Mouse (Mus musculus) limb, embryonic 13.5 days (tissue): Measurements from ENCODE around the gene Vps41. TPM values are rescaled to one million over a fixed set of nuclear protein-coding genes. Genes with fewer than 3 reads are reported as not detected.

Experiments used
- ATAC-seq: fragments of 200-750 bp; cut with Nextera tagmentation; 2 replicates; pipeline ENCODE4 v1.8.0; 2017; ENCODE audit warnings: low read depth, moderate number of reproducible peaks, moderate TSS enrichment; ENCODE audit not compliant: low FRiP score
- H3K27ac ChIP-seq: fragments of 300-500 bp; sonication (generic); 2 replicates; pipeline ENCODE4 v1.5.1; 2015; ENCODE audit warnings: inconsistent platforms, mild to moderate bottlenecking, moderate library complexity
- H3K27me3 ChIP-seq: fragments of 300-500 bp; sonication (generic); 2 replicates; pipeline ENCODE4 v1.6.1; 2015; ENCODE audit warnings: mild to moderate bottlenecking, inconsistent platforms
- H3K36me3 ChIP-seq: fragments of 300-500 bp; sonication (generic); 2 replicates; pipeline ENCODE4 v1.6.1; 2015; ENCODE audit warnings: inconsistent platforms, mild to moderate bottlenecking, moderate library complexity
- H3K4me1 ChIP-seq: fragments of 300-500 bp; sonication (generic); 2 replicates; pipeline ENCODE4 v1.6.1; 2015; ENCODE audit warnings: inconsistent platforms
- H3K4me2 ChIP-seq: fragments of 300-500 bp; sonication (generic); replicated peaks from 2 replicates; pipeline ENCODE4 v1.6.1; 2015; ENCODE audit warnings: inconsistent platforms, mild to moderate bottlenecking, moderate library complexity
- H3K4me3 ChIP-seq: fragments of 300-500 bp; sonication (generic); 2 replicates; pipeline ENCODE4 v1.5.1; 2015; ENCODE audit warnings: moderate library complexity, mild to moderate bottlenecking, inconsistent platforms
- H3K9ac ChIP-seq: fragments of 300-500 bp; sonication (generic); 2 replicates; pipeline ENCODE4 v1.6.1; 2015; ENCODE audit warnings: mild to moderate bottlenecking, inconsistent platforms
- H3K9me3 ChIP-seq: fragments of 300-500 bp; sonication (generic); 2 replicates; pipeline ENCODE4 v1.6.1; 2016; ENCODE audit warnings: inconsistent platforms
- WGBS: fragments of 180-500 bp; shearing (Covaris S2); methylation state at CpG from one replicate; pipeline ENCODE4 v1.1.7; 2015; 5-methylcytosine and 5-hydroxymethylcytosine counted together
- polyA plus RNA-seq: library from polyadenylated mRNA; unstranded; fragments of >200 nt; fragmentation: Nextera tagmentation; extraction: Ambion mirVana; gene quantifications from 2 replicates; pipeline ENCODE4 v1.2.1, GENCODE M21; 2015

The Vps41 gene
- polyA plus RNA-seq, 1 experiment from 2014 or later = 71.0 TPM

DNA sequence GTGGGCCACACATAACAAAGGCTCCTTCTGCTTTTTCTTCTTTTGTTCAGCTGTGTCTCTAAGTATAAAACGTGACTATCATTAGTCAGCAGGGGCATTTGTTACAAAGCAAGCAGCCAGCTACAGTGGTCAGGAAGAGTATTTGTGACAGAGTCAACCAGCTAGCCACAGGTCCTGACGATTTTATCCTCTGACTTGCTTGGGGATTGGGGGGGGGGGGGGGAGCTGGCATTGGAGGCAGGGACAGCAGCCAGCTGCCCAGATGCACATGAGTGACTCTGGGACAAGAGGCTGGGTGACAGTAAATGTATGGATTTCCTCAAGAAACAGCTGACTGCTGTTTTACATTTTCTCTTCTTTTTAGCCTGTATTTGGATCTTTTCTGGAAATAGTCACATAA, 50.8 kb downstream of the Vps41 start:
- 45% methylated on average over 2 of the region's 2 CpGs for WGBS
- H3K9me3 ChIP-seq = no peaks in the 10 kb centered on the region
- H3K4me3 ChIP-seq = no peak overlapping the region
- H3K27ac ChIP-seq = no peak overlapping the region
- no peaks in the 10 kb centered on the region for H3K4me1 ChIP-seq
- ATAC-seq = no peak
- no peak overlapping the region for H3K4me2 ChIP-seq
- H3K36me3 ChIP-seq = no peaks in the 10 kb centered on the region
- H3K27me3 ChIP-seq = no peaks in the 10 kb centered on the region
- no peak overlapping the region for H3K9ac ChIP-seq

DNA sequence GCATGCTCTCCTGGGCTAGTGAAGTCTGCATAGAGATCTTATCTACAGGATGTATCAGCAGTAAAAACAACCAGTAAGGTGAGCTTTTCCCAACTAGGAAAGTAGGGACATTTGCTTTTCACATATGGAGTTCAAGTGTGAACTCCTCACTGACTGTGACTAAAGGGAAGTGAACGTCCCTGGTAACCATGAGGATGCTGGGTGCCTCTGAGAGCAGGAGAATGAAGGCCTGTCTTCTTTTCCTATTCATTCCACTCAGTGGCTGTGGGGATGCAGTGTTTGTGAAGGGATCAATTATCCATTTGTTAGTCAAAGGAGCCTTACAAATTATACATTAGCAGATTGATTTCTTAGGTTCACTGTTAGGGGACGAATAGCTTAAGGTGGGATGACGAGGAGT, 51.4 kb downstream of the Vps41 start:
- no peaks in the 10 kb centered on the region for H3K36me3 ChIP-seq
- no peak overlapping the region for H3K27ac ChIP-seq
- no peak overlapping the region for H3K9ac ChIP-seq
- no peaks in the 10 kb centered on the region for H3K27me3 ChIP-seq
- H3K4me2 ChIP-seq = no peak overlapping the region
- WGBS = 65% methylated on average over 3 of the region's 3 CpGs
- no peak overlapping the region for H3K4me3 ChIP-seq
- no peaks in the 10 kb centered on the region for H3K9me3 ChIP-seq
- no peak for ATAC-seq
- peaks cover 4% of the 10 kb centered on the region for H3K4me1 ChIP-seq

DNA sequence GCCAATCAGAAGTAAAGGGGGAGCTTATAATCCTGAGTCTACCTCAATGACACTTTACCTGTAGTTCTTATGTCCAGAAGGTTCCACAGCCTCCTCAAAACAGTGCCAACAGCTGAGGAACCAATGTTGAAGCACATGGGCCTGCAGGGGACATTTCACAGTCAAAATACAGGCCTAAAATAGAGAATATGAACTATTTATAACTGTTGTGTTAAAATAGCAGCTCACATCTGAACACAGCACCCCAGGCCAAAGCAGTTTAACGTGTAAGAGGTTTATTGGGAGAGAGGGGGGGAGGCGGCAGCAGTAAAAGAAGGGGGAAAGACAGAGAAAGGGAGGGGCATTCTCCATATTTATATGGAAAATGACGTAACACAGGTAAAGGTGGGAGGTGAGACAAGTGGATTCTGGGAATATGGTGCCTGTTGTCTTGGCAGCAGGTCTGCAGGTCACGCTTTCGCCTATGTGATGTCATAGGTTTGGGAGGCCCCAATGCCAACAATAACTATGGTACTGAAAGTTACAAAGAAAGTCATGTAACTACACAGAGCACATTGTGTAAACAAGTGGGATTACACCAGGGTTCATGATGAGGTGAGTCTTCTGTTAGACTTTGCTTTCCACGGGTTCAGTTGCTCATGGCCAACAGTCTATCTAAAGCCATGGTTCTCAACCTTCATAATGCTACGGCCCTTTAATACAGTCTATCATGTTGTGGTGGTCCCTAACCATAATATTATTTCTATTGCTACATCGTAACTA, 56.5 kb downstream of the Vps41 start:
- no peaks in the 10 kb centered on the region for H3K9me3 ChIP-seq
- H3K27me3 ChIP-seq = no peaks in the 10 kb centered on the region
- H3K4me1 ChIP-seq = peaks cover 5% of the 10 kb centered on the region
- H3K9ac ChIP-seq = no peak overlapping the region
- H3K4me3 ChIP-seq = no peak overlapping the region
- H3K27ac ChIP-seq = no peak overlapping the region; the same call in 1 of the 2 replicates
- H3K36me3 ChIP-seq = no peaks in the 10 kb centered on the region
- 83% methylated on average over 8 of the region's 8 CpGs for WGBS
- no peak overlapping the region for H3K4me2 ChIP-seq
- ATAC-seq = no peak

DNA sequence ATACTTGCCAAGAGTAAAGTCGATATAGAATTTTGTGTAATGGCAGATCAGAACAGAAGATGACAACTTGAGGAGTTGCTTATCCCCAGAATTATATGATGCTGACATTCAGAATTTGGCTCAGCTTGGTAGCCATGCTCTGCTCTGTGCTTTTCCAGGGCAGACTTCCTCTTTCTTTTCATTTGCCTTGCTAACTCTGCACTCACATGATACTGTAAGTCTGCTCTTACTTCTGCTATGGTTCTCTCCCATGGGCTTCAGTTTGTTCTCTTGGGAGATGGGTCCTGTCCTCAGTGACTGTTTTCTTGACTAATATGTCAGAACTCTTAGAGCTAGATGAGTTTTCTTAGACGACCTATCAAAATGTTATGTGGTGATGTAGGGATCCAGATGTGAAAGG, 64.2 kb downstream of the Vps41 start:
- Histone ChIP-seq H3K9ac (no peak overlapping the region), H3K4me2 (no peak overlapping the region), H3K27me3 (no peaks in the 10 kb centered on the region), H3K27ac (no peak overlapping the region), H3K4me3 (no peak overlapping the region), H3K36me3 (no peaks in the 10 kb centered on the region), H3K4me1 (no peaks in the 10 kb centered on the region), H3K9me3 (no peaks in the 10 kb centered on the region)
- no peak for ATAC-seq
- WGBS = 74% methylated on average over 2 of the region's 2 CpGs

DNA sequence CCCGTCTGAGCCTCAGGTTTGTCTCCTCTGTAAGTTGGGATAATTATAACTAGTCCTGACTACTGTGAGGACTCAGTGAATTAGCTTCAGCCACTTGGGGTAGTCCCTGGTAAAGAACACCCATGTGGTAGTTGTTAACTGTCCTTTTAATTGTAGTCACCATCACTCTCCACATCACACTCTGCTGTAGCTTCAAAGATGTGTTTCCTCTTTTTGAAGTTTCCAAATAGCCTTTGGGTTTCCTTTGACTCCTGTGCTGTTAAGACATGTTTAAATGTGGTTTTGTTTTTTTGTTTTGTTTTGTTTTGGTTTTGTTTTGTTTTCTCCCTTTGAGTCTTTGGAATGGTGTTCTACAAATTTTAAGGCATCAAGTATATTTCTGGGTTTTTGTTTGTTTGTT, 68.6 kb downstream of the Vps41 start:
- Histone ChIP-seq H3K4me1 (peaks cover 15% of the 10 kb centered on the region), H3K36me3 (no peaks in the 10 kb centered on the region), H3K4me3 (no peak overlapping the region), H3K9me3 (no peaks in the 10 kb centered on the region), H3K27me3 (no peaks in the 10 kb centered on the region), H3K4me2 (no peak overlapping the region), H3K9ac (no peak overlapping the region), H3K27ac (no peak overlapping the region)
- 19% methylated on average over 1 of the region's 1 CpGs for WGBS
- ATAC-seq = no peak

DNA sequence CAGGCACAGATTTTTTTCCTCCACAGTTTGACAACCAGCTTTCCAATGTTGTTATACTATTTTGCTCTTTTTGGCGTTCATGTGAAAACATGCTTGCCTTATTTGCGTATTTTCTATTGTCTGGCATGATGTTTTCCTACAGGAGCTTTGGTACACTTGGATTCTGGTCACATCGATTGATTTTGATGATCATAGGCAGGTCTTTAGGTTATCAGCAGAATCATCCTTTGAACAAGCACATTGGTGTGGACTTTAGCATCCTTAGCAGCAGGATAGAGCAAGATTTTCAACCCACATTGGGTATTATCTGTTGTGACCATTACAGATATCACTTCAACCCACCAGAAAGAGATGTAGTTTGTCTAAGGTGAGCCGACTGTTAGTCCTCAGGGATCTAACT, 71.0 kb downstream of the Vps41 start:
- Histone ChIP-seq H3K27ac (no peak overlapping the region), H3K9ac (no peak overlapping the region), H3K9me3 (no peaks in the 10 kb centered on the region), H3K4me3 (no peak overlapping the region), H3K27me3 (no peaks in the 10 kb centered on the region), H3K4me2 (no peak overlapping the region), H3K4me1 (peaks cover 18% of the 10 kb centered on the region), H3K36me3 (no peaks in the 10 kb centered on the region)
- no peak for ATAC-seq
- 88% methylated on average over 4 of the region's 4 CpGs for WGBS

DNA sequence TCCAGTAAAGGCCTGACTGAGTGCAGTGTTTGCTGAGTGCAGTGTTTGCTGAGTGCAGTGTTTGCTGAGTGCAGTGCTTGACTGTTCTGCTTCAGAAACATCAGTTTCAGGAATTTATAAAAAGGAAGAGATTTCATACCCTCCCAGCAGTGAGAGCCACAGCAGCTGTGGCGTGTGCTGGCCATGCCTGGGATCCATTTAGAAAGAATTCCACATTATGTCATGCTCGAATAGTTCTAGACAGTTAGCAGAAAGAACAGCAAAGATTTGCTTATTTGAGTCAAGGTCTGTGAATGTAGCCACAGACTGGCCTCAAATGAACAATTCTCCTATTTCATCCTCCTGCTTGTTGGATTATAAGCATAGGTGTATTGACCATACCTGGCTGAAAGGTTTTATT, 71.6 kb downstream of the Vps41 start:
- WGBS = 35% methylated on average over 2 of the region's 2 CpGs
- no peak for ATAC-seq
- H3K4me3 ChIP-seq = no peak overlapping the region

DNA sequence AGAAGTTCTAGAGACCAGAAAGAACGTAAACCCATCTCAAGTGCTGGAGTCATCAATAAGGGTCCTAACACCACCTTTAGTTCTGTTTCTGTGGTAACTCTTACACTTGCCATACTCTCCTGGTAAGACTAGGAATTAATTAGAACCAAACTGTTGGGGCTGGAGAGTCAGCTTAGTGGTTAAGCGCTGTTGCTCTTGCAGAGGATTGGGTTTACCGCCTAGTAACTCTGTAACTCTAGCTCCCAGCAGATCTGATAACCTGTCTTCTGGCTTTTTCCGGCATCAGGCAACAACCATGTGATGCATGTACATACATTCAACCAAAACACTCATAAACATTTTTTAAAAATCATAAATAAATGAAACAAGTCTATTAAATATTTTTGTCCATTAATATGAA, 72.6 kb downstream of the Vps41 start:
- Histone ChIP-seq H3K4me3 (no peak overlapping the region), H3K36me3 (no peaks in the 10 kb centered on the region), H3K27ac (0 out of 2 replicates have a peak overlapping the region, but pooled peaks have one; percentile 28), H3K4me1 (peaks cover 18% of the 10 kb centered on the region), H3K27me3 (no peaks in the 10 kb centered on the region), H3K9ac (no peak overlapping the region), H3K9me3 (no peaks in the 10 kb centered on the region), H3K4me2 (no peak overlapping the region)
- 75% methylated on average over 4 of the region's 4 CpGs for WGBS
- no peak for ATAC-seq

More for the DNA sequence above, 71.6 kb downstream of the Vps41 start:
- Histone ChIP-seq H3K27ac (no peak overlapping the region), H3K36me3 (no peaks in the 10 kb centered on the region), H3K4me2 (no peak overlapping the region), H3K27me3 (no peaks in the 10 kb centered on the region), H3K9ac (no peak overlapping the region), H3K4me1 (peaks cover 18% of the 10 kb centered on the region), H3K9me3 (no peaks in the 10 kb centered on the region)

DNA sequence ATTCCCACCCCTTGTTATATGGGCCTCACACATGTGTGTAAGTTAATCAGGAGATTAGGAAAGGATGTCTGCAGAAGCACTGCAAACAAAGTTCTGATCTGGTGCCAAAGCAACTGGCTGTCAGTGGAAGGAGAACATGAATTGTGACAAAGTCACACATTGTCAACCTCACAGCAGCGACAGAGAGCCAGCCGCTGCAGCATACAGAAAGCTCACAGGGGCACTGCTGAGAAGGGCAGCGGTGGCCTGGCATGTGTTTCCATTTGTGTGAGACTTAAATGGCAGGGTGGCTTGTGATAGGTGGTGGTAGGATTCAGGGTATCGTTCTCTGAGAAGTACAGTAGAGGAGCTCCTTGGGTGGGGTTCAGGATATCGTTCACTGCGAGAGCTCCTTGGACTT, 73.0 kb downstream of the Vps41 start:
- Histone ChIP-seq H3K9ac (no peak overlapping the region), H3K27me3 (no peaks in the 10 kb centered on the region), H3K36me3 (no peaks in the 10 kb centered on the region), H3K4me2 (no peak overlapping the region), H3K27ac (no peak overlapping the region), H3K4me1 (peaks cover 18% of the 10 kb centered on the region), H3K4me3 (no peak overlapping the region), H3K9me3 (no peaks in the 10 kb centered on the region)
- WGBS = 81% methylated on average over 6 of the region's 6 CpGs
- no peak for ATAC-seq

DNA sequence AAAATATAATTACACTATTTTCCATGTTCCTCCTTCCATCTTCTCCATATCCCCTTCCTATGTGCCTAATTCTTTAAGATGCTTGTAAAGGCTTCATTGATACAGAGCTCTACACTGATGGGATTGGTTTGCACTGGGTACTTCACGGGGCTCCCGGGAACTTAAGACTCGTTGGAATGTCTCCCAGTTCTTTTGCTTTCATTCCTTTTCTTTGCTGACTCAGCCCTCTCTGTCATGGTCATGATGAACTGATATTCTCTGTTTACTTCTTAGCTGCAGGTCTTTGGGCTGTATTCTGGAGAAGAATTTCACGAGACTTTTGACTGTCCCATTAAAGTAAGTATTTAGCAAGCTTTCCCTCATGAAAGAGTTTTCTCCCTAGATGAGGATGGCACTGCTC, 74.2 kb downstream of the Vps41 start:
- no peaks in the 10 kb centered on the region for H3K36me3 ChIP-seq
- ATAC-seq = no peak
- H3K4me1 ChIP-seq = peaks cover 18% of the 10 kb centered on the region
- no peak overlapping the region for H3K4me3 ChIP-seq
- H3K9ac ChIP-seq = no peak overlapping the region
- H3K9me3 ChIP-seq = no peaks in the 10 kb centered on the region
- no peak overlapping the region for H3K4me2 ChIP-seq
- WGBS = 59% methylated on average over 4 of the region's 4 CpGs
- no peaks in the 10 kb centered on the region for H3K27me3 ChIP-seq
- H3K27ac ChIP-seq = no peak overlapping the region

DNA sequence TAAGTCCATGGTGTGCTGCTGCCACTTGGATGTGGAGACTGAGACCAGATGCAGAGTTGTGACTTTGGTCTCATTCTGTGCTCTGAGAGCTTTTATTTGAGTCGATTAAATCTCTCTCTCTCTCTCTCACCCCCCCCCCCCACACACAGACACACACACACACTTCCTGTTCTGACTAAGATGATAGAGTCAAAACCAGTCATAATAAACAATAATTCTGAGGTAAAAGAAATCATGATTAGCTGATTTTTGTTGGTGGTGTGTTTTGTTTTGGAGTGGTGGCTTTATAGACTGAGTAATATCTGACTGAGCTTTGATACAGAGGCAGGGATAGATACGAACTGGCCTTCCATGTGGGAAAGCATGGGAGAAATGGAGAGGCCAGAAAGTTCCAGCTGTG, 74.6 kb downstream of the Vps41 start:
- no peak overlapping the region for H3K9ac ChIP-seq
- peaks cover 18% of the 10 kb centered on the region for H3K4me1 ChIP-seq
- H3K36me3 ChIP-seq = no peaks in the 10 kb centered on the region
- no peak overlapping the region for H3K27ac ChIP-seq
- ATAC-seq = no peak
- no peak overlapping the region for H3K4me2 ChIP-seq
- WGBS = 85% methylated on average over 2 of the region's 2 CpGs
- no peaks in the 10 kb centered on the region for H3K27me3 ChIP-seq
- H3K4me3 ChIP-seq = no peak overlapping the region
- H3K9me3 ChIP-seq = no peaks in the 10 kb centered on the region

DNA sequence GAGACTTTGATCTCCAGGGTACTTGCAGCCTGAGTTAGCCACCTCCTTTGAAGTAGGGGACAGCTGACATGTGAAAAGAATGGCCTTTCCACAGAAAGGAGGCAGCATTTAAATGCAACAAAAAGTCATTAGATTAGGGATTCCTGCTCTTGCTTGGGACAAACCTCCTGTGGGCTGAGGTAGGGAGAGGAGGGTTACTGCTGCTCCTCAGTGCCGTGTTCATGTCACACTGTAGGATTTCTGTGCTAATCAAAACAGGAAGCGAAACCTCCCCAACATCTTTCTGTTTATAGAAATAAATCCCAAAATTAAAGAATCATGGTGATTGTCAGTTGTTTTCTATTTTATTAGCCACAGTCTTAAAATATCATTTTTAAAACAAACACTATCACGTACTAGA, 77.4 kb downstream of the Vps41 start:
- H3K4me2 ChIP-seq = no peak overlapping the region
- peaks cover 8% of the 10 kb centered on the region for H3K4me1 ChIP-seq
- no peaks in the 10 kb centered on the region for H3K9me3 ChIP-seq
- H3K27me3 ChIP-seq = no peaks in the 10 kb centered on the region
- H3K9ac ChIP-seq = no peak overlapping the region
- ATAC-seq = no peak
- no peak overlapping the region for H3K4me3 ChIP-seq
- 62% methylated on average over 3 of the region's 3 CpGs for WGBS
- H3K27ac ChIP-seq = no peak overlapping the region
- H3K36me3 ChIP-seq = no peaks in the 10 kb centered on the region

DNA sequence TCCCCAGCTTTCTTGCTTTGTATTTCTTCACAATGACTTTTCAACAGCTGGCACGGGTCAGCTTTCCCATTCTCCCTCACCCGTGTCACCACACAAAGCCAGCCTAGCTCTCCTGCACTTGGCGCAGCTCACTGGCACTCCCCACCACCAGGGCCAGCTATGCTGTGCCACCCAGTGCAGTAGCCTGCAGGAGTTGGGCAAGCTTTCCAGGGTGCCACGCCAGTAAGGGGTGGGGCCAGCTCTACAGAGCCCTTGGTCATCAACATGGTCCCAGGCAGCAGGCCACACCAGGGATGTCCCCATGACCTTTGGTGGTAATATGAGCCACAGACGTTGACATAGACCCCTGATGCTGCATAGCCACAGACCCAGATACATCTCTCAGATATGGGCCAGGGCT, 80.5 kb downstream of the Vps41 start:
- no peaks in the 10 kb centered on the region for H3K9me3 ChIP-seq
- H3K27ac ChIP-seq = no peak overlapping the region
- H3K9ac ChIP-seq = no peak overlapping the region
- H3K4me2 ChIP-seq = no peak overlapping the region
- no peaks in the 10 kb centered on the region for H3K27me3 ChIP-seq
- no peak for ATAC-seq
- no peak overlapping the region for H3K4me3 ChIP-seq
- no peaks in the 10 kb centered on the region for H3K36me3 ChIP-seq
- H3K4me1 ChIP-seq = no peaks in the 10 kb centered on the region
- 91% methylated on average over 5 of the region's 5 CpGs for WGBS
